Mouse (Mus musculus) limb, embryonic 14.5 days (tissue): Measurements from ENCODE around the gene Ankrd52. TPM values are rescaled to one million over a fixed set of nuclear protein-coding genes. Genes with fewer than 3 reads are reported as not detected.

Experiments
- ATAC-seq: fragments of 200-750 bp; cut with Nextera tagmentation; 2 replicates; pipeline ENCODE4 v1.8.0; 2017; ENCODE audit warnings: low read depth, moderate number of reproducible peaks, moderate TSS enrichment; ENCODE audit not compliant: low FRiP score
- DNase-seq: peaks from one replicate; pipeline ENCODE4 v3.0.0-alpha.2; 2015; ENCODE audit warnings: low spot score
- H3K27ac ChIP-seq: fragments of 300-500 bp; sonication (generic); replicated peaks from 2 replicates; pipeline ENCODE4 v1.5.1; 2014; ENCODE audit warnings: low read depth, mild to moderate bottlenecking, low read length, moderate library complexity, mixed read lengths
- H3K27me3 ChIP-seq: fragments of 300-500 bp; sonication (generic); 2 replicates; pipeline ENCODE4 v1.6.1; 2014; ENCODE audit warnings: low read length, mixed read lengths; ENCODE audit not compliant: control insufficient read depth, insufficient read depth
- H3K36me3 ChIP-seq: fragments of 300-500 bp; sonication (generic); 2 replicates; pipeline ENCODE4 v1.6.1; 2014; ENCODE audit warnings: mild to moderate bottlenecking, low read length, moderate library complexity, mixed read lengths; ENCODE audit not compliant: control insufficient read depth, insufficient read depth
- H3K4me1 ChIP-seq: fragments of 300-500 bp; sonication (generic); 2 replicates; pipeline ENCODE4 v1.6.1; 2014; ENCODE audit warnings: antibody characterized with exemption, low read length, mixed read lengths; ENCODE audit not compliant: control insufficient read depth, insufficient read depth
- H3K4me2 ChIP-seq: fragments of 300-500 bp; sonication (generic); replicated peaks from 2 replicates; pipeline ENCODE4 v1.6.1; 2014; ENCODE audit warnings: low read depth, mild to moderate bottlenecking, low read length, moderate library complexity; ENCODE audit not compliant: severe bottlenecking
- H3K4me3 ChIP-seq: fragments of 300-500 bp; sonication (generic); replicated peaks from 2 replicates; pipeline ENCODE4 v1.5.1; 2014; ENCODE audit warnings: low read length
- H3K9ac ChIP-seq: fragments of 300-500 bp; sonication (generic); 2 replicates; pipeline ENCODE4 v1.6.1; 2014; ENCODE audit warnings: mild to moderate bottlenecking, low read depth, low read length, moderate library complexity; ENCODE audit not compliant: severe bottlenecking
- H3K9me3 ChIP-seq: fragments of 300-500 bp; sonication (generic); 2 replicates; pipeline ENCODE4 v1.6.1; 2016; ENCODE audit warnings: low read length; ENCODE audit not compliant: control insufficient read depth
- POLR2A ChIP-seq: fragments of 200-500 bp; IDR thresholded peaks from 2 replicates; pipeline ENCODE4 v1.8.0; 2012; ENCODE audit warnings: inconsistent platforms, mild to moderate bottlenecking, moderate library complexity, borderline replicate concordance; ENCODE audit not compliant: insufficient read depth, insufficient read length; ENCODE audit errors: extremely low read depth
- WGBS: fragments of 180-500 bp; shearing (Covaris S2); extraction: QIAGEN DNeasy Blood & Tissue Kit; methylation state at CpG from one replicate; pipeline ENCODE4 v1.1.7; 2014; 5-methylcytosine and 5-hydroxymethylcytosine counted together
- polyA plus RNA-seq, 2 experiments: library from polyadenylated mRNA; depleted of rRNA in 1 of 2; stranded (reverse) in 1 of 2; unstranded in 1 of 2; fragments of >200 nt; fragmentation: Nextera tagmentation in 1 of 2; extraction: Ambion mirVana in 1 of 2; gene quantifications; 2 replicates each; pipeline versions ENCODE4 v1.2.1 to v1.2.3; 2012 to 2014

Ankrd52 gene
- polyA plus RNA-seq, 2 experiments, result 11.3 to 50.7 TPM

DNA sequence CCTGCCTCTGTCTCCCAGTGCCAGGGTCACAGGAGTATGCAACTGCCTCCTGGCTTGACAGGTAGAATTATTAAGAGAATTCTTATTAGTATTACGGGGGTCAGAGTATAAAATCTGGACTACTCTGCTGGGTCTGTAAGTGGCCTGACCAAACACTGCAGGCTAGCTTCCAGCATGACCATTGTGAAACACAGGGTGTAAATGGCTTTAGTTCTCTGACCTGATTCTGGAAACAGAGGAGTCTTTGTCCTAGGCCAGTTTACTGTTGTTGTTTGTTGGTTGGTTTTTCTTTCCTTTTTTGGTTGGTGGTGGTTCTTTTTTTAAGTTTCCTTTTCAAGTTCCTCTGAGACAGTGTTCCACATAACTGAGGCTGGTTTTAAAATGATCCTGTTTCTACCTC, 33.5 kb upstream of the Ankrd52 start:
- peaks cover 9% of the 10 kb centered on the region for H3K4me1 ChIP-seq
- no peak for DNase-seq
- no peaks in the 10 kb centered on the region for H3K9me3 ChIP-seq
- H3K27me3 ChIP-seq, result no peaks in the 10 kb centered on the region
- H3K4me2 ChIP-seq, result no peak overlapping the region
- no peak overlapping the region for H3K9ac ChIP-seq
- no peak for ATAC-seq
- TF ChIP-seq POLR2A, result no peak
- WGBS, result 93% methylated on average over 1 of the region's 1 CpGs
- H3K27ac ChIP-seq, result no peak overlapping the region
- H3K36me3 ChIP-seq, result peaks cover 2% of the 10 kb centered on the region
- H3K4me3 ChIP-seq, result no peak overlapping the region

DNA sequence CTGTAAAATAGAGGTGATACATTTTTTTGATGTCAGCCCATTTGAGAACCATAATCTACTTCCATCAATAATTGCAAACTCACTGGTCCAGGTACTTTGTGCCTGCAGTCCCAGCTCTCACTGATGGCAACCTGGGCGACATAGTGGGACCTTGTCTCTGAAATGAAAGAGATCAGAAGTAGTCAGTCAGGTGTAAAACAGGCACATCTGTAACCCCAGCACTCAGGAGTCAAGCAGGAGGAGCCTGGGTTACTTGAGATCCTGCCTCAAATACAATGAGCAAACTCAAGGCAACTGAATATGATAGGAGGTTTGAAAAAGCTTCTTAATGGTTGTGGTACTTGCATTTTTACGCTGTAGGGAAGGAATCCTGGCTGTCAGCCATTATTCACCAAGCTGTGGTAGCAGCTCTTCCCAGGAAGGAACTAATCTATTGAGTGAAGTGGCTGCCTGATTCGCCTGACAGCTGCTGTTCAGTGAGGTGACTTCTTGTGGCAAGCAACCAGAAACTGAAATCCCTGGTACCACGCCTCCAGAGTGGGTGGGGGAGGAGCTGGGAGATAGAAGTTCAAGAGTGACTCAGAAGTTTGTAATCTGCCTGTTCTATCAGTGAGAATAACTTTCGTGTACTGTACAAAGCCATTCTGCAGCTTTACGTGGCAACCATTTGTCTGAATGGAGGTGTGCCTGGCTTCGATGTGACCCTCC, 32.2 kb upstream of the Ankrd52 start:
- peak; percentile 76 for ATAC-seq
- no peak overlapping the region for H3K4me2 ChIP-seq
- H3K27me3 ChIP-seq, result no peaks in the 10 kb centered on the region
- H3K9ac ChIP-seq, result peak overlapping the region; percentile 31
- peaks cover 3% of the 10 kb centered on the region for H3K4me1 ChIP-seq
- DNase-seq, result peak; percentile 79
- TF ChIP-seq POLR2A, result no peak
- H3K4me3 ChIP-seq, result no peak overlapping the region
- WGBS, result 48% methylated on average over 7 of the region's 7 CpGs
- H3K9me3 ChIP-seq, result no peaks in the 10 kb centered on the region
- H3K27ac ChIP-seq, result peak overlapping the region; percentile 10; the same call in 1 of the 2 replicates
- H3K36me3 ChIP-seq, result peaks cover 5% of the 10 kb centered on the region

- 85% methylated on average over 8 of the region's 8 CpGs for WGBS
- H3K36me3 ChIP-seq, result peaks cover 33% of the 10 kb centered on the region
- peaks cover 3% of the 10 kb centered on the region for H3K4me1 ChIP-seq
- DNase-seq, result no peak
- no peak overlapping the region for H3K4me3 ChIP-seq
- no peak overlapping the region for H3K27ac ChIP-seq
- no peak overlapping the region for H3K4me2 ChIP-seq
- no peak for TF ChIP-seq POLR2A
- no peaks in the 10 kb centered on the region for H3K9me3 ChIP-seq
- no peaks in the 10 kb centered on the region for H3K27me3 ChIP-seq
- H3K9ac ChIP-seq, result no peak overlapping the region
- ATAC-seq, result no peak
These were observed 29.4 kb upstream of the Ankrd52 start for GRCm38 (mm10) chr10:128347541-128347940.

DNA sequence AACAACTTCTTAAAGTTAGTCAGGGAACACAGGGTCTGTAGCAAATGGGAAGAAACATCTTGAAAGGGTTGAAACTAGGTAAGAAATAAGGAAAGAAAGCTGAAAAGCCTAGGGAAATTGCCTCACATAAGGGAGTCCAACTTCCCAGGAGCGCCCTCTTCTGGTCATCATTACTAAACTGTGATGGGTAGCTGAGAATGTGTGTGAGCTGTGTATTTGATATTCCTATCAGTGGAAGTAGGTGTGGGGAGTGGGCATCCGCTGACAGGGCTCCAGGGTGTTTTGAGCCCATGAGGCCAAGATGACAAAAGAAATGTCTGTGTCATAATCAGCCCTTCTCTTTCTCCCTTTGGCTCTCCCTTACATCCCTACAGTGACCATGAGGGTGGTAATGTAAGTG, 18.1 kb upstream of the Ankrd52 start:
- Histone ChIP-seq H3K4me1 (no peaks in the 10 kb centered on the region), H3K27me3 (no peaks in the 10 kb centered on the region), H3K9me3 (no peaks in the 10 kb centered on the region), H3K9ac (no peak overlapping the region), H3K36me3 (peaks cover 88% of the 10 kb centered on the region), H3K27ac (no peak overlapping the region), H3K4me2 (no peak overlapping the region), H3K4me3 (no peak overlapping the region)
- TF ChIP-seq POLR2A, result no peak
- DNase-seq (peak; percentile 56), ATAC-seq (no peak)
- WGBS, result 60% methylated on average over 2 of the region's 2 CpGs

DNA sequence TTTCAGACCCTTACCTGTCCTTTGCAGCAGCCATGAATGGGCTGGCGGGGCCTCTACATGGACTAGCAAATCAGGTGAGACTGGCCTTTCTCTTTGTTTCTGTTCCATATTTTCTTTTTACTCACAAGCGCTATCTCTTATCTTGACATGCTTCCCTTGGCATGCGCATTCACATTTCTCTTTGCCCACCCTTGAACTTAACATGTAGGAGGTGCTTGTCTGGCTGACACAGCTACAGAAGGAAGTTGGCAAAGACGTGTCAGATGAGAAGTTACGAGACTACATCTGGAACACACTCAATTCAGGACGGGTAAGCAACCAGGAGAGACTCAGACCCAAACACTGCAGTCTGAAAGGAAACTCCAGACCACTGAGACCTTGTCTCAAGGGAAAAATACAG, 17.7 kb upstream of the Ankrd52 start:
- H3K4me1 ChIP-seq, result no peaks in the 10 kb centered on the region
- no peak overlapping the region for H3K4me2 ChIP-seq
- H3K9ac ChIP-seq, result no peak overlapping the region
- H3K4me3 ChIP-seq, result no peak overlapping the region
- H3K9me3 ChIP-seq, result no peaks in the 10 kb centered on the region
- peaks cover 85% of the 10 kb centered on the region for H3K36me3 ChIP-seq
- 80% methylated on average over 6 of the region's 6 CpGs for WGBS
- H3K27ac ChIP-seq, result no peak overlapping the region
- ATAC-seq (no peak), DNase-seq (no peak)
- H3K27me3 ChIP-seq, result no peaks in the 10 kb centered on the region
- TF ChIP-seq POLR2A, result no peak

GRCm38 (mm10) chr10:128361836-128362235, 15.1 kb upstream of the Ankrd52 start:
- H3K36me3 ChIP-seq, result peaks cover 81% of the 10 kb centered on the region
- ATAC-seq (no peak), DNase-seq (no peak)
- H3K9me3 ChIP-seq, result no peaks in the 10 kb centered on the region
- no peak overlapping the region for H3K27ac ChIP-seq
- H3K9ac ChIP-seq, result no peak overlapping the region
- H3K4me1 ChIP-seq, result no peaks in the 10 kb centered on the region
- H3K4me2 ChIP-seq, result no peak overlapping the region
- TF ChIP-seq POLR2A, result no peak
- H3K27me3 ChIP-seq, result no peaks in the 10 kb centered on the region
- no peak overlapping the region for H3K4me3 ChIP-seq
- 94% methylated on average over 6 of the region's 6 CpGs for WGBS
